Mouse (Mus musculus): ENCODE data around the gene Rpap3. TPM values are rescaled to one million over a fixed set of nuclear protein-coding genes. Genes with fewer than 3 reads are reported as not detected.

Gene Rpap3
- polyA plus RNA-seq, 1 experiment, result 6.9 TPM

- no peaks in the 10 kb centered on the region for H3K27me3 ChIP-seq (replicated peaks; ENCODE audit: control insufficient read depth, insufficient read depth, low read length)
- no peak for TF ChIP-seq POLR2A (IDR thresholded peaks at IDR 0.05; ENCODE audit: low read depth, low read length)
- no peak for TF ChIP-seq CTCF (conservative IDR thresholded peaks at IDR 0.05; ENCODE audit: insufficient read depth, insufficient read length, low read depth, low read length)
- H3K36me3 ChIP-seq (ENCODE audit: control insufficient read depth, insufficient read depth, low read length), result peaks cover 12% of the 10 kb centered on the region
- H3K4me1 ChIP-seq (ENCODE audit: control insufficient read depth, insufficient read depth, low read length), result peaks cover 22% of the 10 kb centered on the region
- no peak for DNase-seq
- H3K27ac ChIP-seq (ENCODE audit: insufficient read depth, low read depth, low read length), result peak overlapping the region; percentile 14
- no peak overlapping the region for H3K4me3 ChIP-seq (ENCODE audit: insufficient read depth, low read depth, low read length)
- 80% methylated on average over 10 of the region's 10 CpGs for WGBS
These were observed 39.3 kb upstream of the Rpap3 start for GRCm38 (mm10) chr15:97744930-97745329.

DNA sequence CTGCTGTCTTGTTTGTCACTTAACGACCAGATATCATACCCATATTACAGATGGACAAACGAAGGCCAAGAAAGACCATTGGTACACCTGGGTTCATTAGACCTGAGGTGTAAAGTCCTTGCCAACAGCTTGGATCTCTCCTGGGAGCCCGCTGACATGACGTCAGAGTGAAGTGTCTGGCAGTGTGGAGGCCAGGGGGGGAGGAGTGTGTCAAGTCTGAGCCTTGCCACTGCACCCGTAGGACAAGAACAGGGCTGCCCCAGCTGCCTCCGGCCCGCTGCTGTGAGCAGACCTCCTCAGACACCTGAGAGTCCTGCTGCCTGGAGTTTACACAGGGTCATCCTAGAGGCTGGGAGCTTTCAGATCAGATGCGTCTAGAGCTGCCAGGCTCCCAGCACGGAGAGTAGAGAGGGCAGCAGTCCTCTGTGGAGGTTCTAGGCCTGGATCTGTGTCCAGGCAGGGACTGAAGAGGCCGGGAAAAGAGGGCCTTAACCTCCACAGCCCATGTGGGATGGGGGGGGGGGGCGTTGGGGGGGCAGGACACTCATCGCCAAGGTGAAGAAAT, 38.4 kb upstream of the Rpap3 start:
- Histone ChIP-seq H3K27ac (ENCODE audit: insufficient read depth, low read depth, low read length) (no peak overlapping the region), H3K4me1 (ENCODE audit: control insufficient read depth, insufficient read depth, low read length) (peaks cover 22% of the 10 kb centered on the region), H3K36me3 (ENCODE audit: control insufficient read depth, insufficient read depth, low read length) (peaks cover 8% of the 10 kb centered on the region; the same call in 1 of the 2 replicates), H3K4me3 (ENCODE audit: insufficient read depth, low read depth, low read length) (no peak overlapping the region), H3K27me3 (replicated peaks; ENCODE audit: control insufficient read depth, insufficient read depth, low read length) (no peaks in the 10 kb centered on the region)
- 56% methylated on average over 12 of the region's 12 CpGs for WGBS
- DNase-seq, result no peak
- no peak for TF ChIP-seq CTCF (conservative IDR thresholded peaks at IDR 0.05; ENCODE audit: insufficient read depth, insufficient read length, low read depth, low read length)
- TF ChIP-seq POLR2A (IDR thresholded peaks at IDR 0.05; ENCODE audit: low read depth, low read length), result no peak

DNA sequence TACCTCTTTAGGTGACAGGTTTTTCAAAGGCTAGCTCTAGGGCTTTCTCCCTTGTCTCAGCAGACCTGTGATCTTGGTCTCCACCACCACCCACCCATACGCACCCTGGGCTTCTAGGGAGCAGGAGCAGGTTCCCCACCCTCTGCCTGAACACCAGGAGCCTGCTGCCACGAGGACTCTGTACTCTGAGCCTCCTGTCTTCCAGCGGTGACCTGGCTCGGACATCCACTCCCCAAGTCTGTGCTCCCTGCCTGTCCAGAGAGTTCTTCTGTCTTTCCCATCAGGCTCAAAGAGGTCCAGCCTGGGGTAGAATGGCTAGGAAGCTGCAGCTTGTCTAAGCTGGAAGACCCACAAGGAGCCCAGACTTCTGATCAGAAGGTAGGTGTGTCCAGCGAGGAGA, 37.6 kb upstream of the Rpap3 start:
- H3K27ac ChIP-seq (ENCODE audit: insufficient read depth, low read depth, low read length), result no peak overlapping the region
- TF ChIP-seq CTCF (conservative IDR thresholded peaks at IDR 0.05; ENCODE audit: insufficient read depth, insufficient read length, low read depth, low read length) (no peak), POLR2A (IDR thresholded peaks at IDR 0.05; ENCODE audit: low read depth, low read length) (no peak)
- H3K4me3 ChIP-seq (ENCODE audit: insufficient read depth, low read depth, low read length), result no peak overlapping the region
- H3K4me1 ChIP-seq (ENCODE audit: control insufficient read depth, insufficient read depth, low read length), result peaks cover 22% of the 10 kb centered on the region
- H3K27me3 ChIP-seq (replicated peaks; ENCODE audit: control insufficient read depth, insufficient read depth, low read length), result no peaks in the 10 kb centered on the region
- WGBS, result 57% methylated on average over 5 of the region's 5 CpGs
- DNase-seq, result peak; percentile 58
- H3K36me3 ChIP-seq (ENCODE audit: control insufficient read depth, insufficient read depth, low read length), result peaks cover 8% of the 10 kb centered on the region; the same call in 1 of the 2 replicates

DNA sequence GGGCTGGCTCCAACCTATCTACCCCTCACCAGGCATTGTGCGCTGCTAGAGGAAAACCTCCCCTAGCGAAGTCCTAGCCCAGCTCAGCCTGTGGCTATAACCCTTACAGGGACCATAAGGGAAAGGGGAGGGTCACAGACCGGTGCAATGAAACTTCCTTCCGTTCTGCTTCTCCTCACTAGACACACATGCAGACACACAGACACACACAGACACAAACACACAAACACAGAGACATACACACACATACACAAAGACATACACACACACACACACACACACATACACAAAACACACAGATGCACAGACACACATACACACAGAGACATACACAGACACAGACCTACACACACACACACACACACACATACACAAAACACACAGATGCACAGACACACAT, 37.0 kb upstream of the Rpap3 start:
- no peaks in the 10 kb centered on the region for H3K27me3 ChIP-seq (replicated peaks; ENCODE audit: control insufficient read depth, insufficient read depth, low read length)
- peaks cover 22% of the 10 kb centered on the region for H3K4me1 ChIP-seq (ENCODE audit: control insufficient read depth, insufficient read depth, low read length)
- DNase-seq, result no peak
- no peak for TF ChIP-seq POLR2A (IDR thresholded peaks at IDR 0.05; ENCODE audit: low read depth, low read length)
- no peak for TF ChIP-seq CTCF (conservative IDR thresholded peaks at IDR 0.05; ENCODE audit: insufficient read depth, insufficient read length, low read depth, low read length)
- WGBS, result 57% methylated on average over 4 of the region's 4 CpGs
- no peak overlapping the region for H3K27ac ChIP-seq (ENCODE audit: insufficient read depth, low read depth, low read length)
- peaks cover 8% of the 10 kb centered on the region; the same call in 1 of the 2 replicates for H3K36me3 ChIP-seq (ENCODE audit: control insufficient read depth, insufficient read depth, low read length)
- no peak overlapping the region for H3K4me3 ChIP-seq (ENCODE audit: insufficient read depth, low read depth, low read length)

DNA sequence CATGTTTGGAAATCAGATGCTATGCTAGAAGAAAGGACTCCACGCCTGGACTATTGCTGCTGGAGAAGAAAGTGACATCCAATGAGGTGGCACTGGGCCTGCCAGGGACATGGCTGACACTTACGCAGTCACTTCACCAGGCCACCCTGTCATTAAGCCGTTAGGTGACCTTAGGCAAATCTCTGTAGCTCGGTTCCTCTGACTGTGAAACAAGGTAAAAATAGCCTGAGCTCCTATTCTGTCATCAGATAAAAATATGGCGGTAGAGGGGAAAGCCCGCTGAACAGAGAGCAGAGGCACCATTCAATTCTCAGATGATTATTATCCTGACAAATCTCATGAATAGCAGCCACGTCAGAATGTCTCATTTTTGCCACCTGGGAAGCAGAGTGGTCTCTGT, 36.4 kb upstream of the Rpap3 start:
- peaks cover 8% of the 10 kb centered on the region; the same call in 1 of the 2 replicates for H3K36me3 ChIP-seq (ENCODE audit: control insufficient read depth, insufficient read depth, low read length)
- no peaks in the 10 kb centered on the region for H3K27me3 ChIP-seq (replicated peaks; ENCODE audit: control insufficient read depth, insufficient read depth, low read length)
- 44% methylated on average over 7 of the region's 7 CpGs for WGBS
- H3K4me1 ChIP-seq (ENCODE audit: control insufficient read depth, insufficient read depth, low read length), result peaks cover 22% of the 10 kb centered on the region
- no peak overlapping the region for H3K27ac ChIP-seq (ENCODE audit: insufficient read depth, low read depth, low read length)
- no peak overlapping the region for H3K4me3 ChIP-seq (ENCODE audit: insufficient read depth, low read depth, low read length)
- TF ChIP-seq CTCF (conservative IDR thresholded peaks at IDR 0.05; ENCODE audit: insufficient read depth, insufficient read length, low read depth, low read length) (no peak), POLR2A (IDR thresholded peaks at IDR 0.05; ENCODE audit: low read depth, low read length) (peak; percentile 12)
- no peak for DNase-seq

- H3K27me3 ChIP-seq (replicated peaks; ENCODE audit: control insufficient read depth, insufficient read depth, low read length), result no peaks in the 10 kb centered on the region
- H3K4me3 ChIP-seq (ENCODE audit: insufficient read depth, low read depth, low read length), result no peak overlapping the region
- peaks cover 22% of the 10 kb centered on the region for H3K4me1 ChIP-seq (ENCODE audit: control insufficient read depth, insufficient read depth, low read length)
- WGBS, result 59% methylated on average over 12 of the region's 12 CpGs
- H3K36me3 ChIP-seq (ENCODE audit: control insufficient read depth, insufficient read depth, low read length), result peaks cover 5% of the 10 kb centered on the region; the same call in 1 of the 2 replicates
- no peak for DNase-seq
- TF ChIP-seq CTCF (conservative IDR thresholded peaks at IDR 0.05; ENCODE audit: insufficient read depth, insufficient read length, low read depth, low read length), result no peak
- TF ChIP-seq POLR2A (IDR thresholded peaks at IDR 0.05; ENCODE audit: low read depth, low read length), result no peak
- H3K27ac ChIP-seq (ENCODE audit: insufficient read depth, low read depth, low read length), result no peak overlapping the region
These were observed 36.0 kb upstream of the Rpap3 start for GRCm38 (mm10) chr15:97741662-97742061.

DNA sequence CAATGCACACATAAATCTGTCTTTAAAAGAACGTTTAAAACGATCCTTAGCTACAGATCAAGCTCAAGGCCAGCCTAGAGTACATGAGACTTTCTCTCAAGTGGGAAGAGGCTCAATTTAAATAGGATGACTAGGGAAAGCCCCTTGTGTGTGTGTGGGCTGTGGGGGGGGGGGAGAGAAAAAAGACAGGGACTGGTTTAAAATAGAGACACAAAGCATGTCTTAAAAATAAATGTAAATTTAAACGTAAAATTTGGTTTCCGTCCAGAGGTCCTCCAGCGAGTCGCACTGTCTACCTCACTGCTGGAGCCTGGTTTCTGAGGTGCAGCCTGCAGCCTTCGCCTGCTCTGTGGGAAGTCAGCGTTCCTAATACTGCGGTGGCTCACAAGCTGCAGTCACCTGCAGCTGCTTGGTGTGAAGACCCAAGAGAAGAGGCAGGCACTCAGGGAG, 34.7 kb upstream of the Rpap3 start:
- Histone ChIP-seq H3K4me3 (ENCODE audit: insufficient read depth, low read depth, low read length) (no peak overlapping the region), H3K27ac (ENCODE audit: insufficient read depth, low read depth, low read length) (no peak overlapping the region), H3K36me3 (ENCODE audit: control insufficient read depth, insufficient read depth, low read length) (peaks cover 2% of the 10 kb centered on the region; the same call in 1 of the 2 replicates), H3K27me3 (replicated peaks; ENCODE audit: control insufficient read depth, insufficient read depth, low read length) (no peaks in the 10 kb centered on the region), H3K4me1 (ENCODE audit: control insufficient read depth, insufficient read depth, low read length) (peaks cover 20% of the 10 kb centered on the region)
- TF ChIP-seq POLR2A (IDR thresholded peaks at IDR 0.05; ENCODE audit: low read depth, low read length) (no peak), CTCF (conservative IDR thresholded peaks at IDR 0.05; ENCODE audit: insufficient read depth, insufficient read length, low read depth, low read length) (no peak)
- no peak for DNase-seq
- WGBS, result 68% methylated on average over 9 of the region's 9 CpGs

Measured in kidney, adult 2 months (tissue).